Mouse (Mus musculus) myocyte (in vitro differentiated cells): ENCODE measurements at regions not wholly inside any gene's neighbourhood (a gene's known extent, or its start where the extent isn't known, plus 50 kb on each side); places are given as distances from the start of the nearest gene placed in this dataset.

Source experiments
- H3K27me3 ChIP-seq: one replicate; pipeline ENCODE4 v1.6.1; 2011; ENCODE audit not compliant: control insufficient read depth, insufficient read depth, insufficient read length
- H3K36me3 ChIP-seq: one replicate; pipeline ENCODE4 v1.6.1; 2011; ENCODE audit not compliant: control insufficient read depth, insufficient read depth
- H3K4me2 ChIP-seq: one replicate; pipeline ENCODE4 v1.6.1; 2011; ENCODE audit warnings: low read depth, control low read depth
- H3K4me3 ChIP-seq: one replicate; pipeline ENCODE4 v1.5.1; 2011; ENCODE audit warnings: mild to moderate bottlenecking, control low read depth, moderate library complexity
- H3K79me2 ChIP-seq: one replicate; pipeline ENCODE4 v1.6.1; 2011; ENCODE audit not compliant: control insufficient read depth, insufficient read depth
- H3ac ChIP-seq: one replicate; pipeline ENCODE4 v1.6.1; 2011; ENCODE audit not compliant: control insufficient read depth, insufficient read length
- CEBPB ChIP-seq: IDR thresholded peaks from 2 replicates; pipeline ENCODE4 v1.6.1; 2011; ENCODE audit warnings: mild to moderate bottlenecking, moderate library complexity; ENCODE audit not compliant: poor library complexity, insufficient read depth, severe bottlenecking
- E2F4 ChIP-seq: IDR thresholded peaks from one replicate; pipeline ENCODE4 v1.6.1; 2011; ENCODE audit warnings: mild to moderate bottlenecking, control low read depth, moderate library complexity; ENCODE audit not compliant: insufficient read depth
- MAX ChIP-seq: IDR thresholded peaks from one replicate; pipeline ENCODE4 v1.6.1; 2011; ENCODE audit warnings: low read depth, mild to moderate bottlenecking, control low read depth
- MYOD1 ChIP-seq, 3 experiments: IDR thresholded peaks; one replicate each; pipeline ENCODE4 v1.6.1; 2011; ENCODE audit warnings: control low read depth in 2 of 3, low read depth in 2 of 3, mild to moderate bottlenecking in 2 of 3, moderate library complexity in 1 of 3; ENCODE audit not compliant: insufficient read length in 2 of 3, control insufficient read depth in 1 of 3
- MYOG ChIP-seq, 3 experiments: IDR thresholded peaks; one replicate each; pipeline ENCODE4 v1.6.1; 2011; ENCODE audit warnings: control low read depth in 2 of 3, low read depth in 2 of 3, mild to moderate bottlenecking in 2 of 3; ENCODE audit not compliant: insufficient read length in 2 of 3, control insufficient read depth in 1 of 3, insufficient read depth in 1 of 3
- POLR2A ChIP-seq: IDR thresholded peaks from one replicate; pipeline ENCODE4 v1.6.1; 2011; ENCODE audit warnings: low read depth, mild to moderate bottlenecking, control low read depth, moderate library complexity; ENCODE audit not compliant: insufficient read length
- POLR2AphosphoS2 ChIP-seq: IDR thresholded peaks from one replicate; pipeline ENCODE4 v1.6.1; 2011; ENCODE audit warnings: low read depth, control low read depth; ENCODE audit not compliant: insufficient read length
- REST ChIP-seq: IDR thresholded peaks from one replicate; pipeline ENCODE4 v1.6.1; 2011; ENCODE audit warnings: mild to moderate bottlenecking, control low read depth, moderate library complexity; ENCODE audit not compliant: insufficient read depth, insufficient read length
- SRF ChIP-seq: IDR thresholded peaks from one replicate; pipeline ENCODE4 v1.6.1; 2011; ENCODE audit warnings: low read depth; ENCODE audit not compliant: control insufficient read depth, insufficient read length
- TCF12 ChIP-seq: IDR thresholded peaks from one replicate; pipeline ENCODE4 v1.6.1; 2011; ENCODE audit warnings: mild to moderate bottlenecking, control low read depth; ENCODE audit not compliant: poor library complexity, insufficient read depth, severe bottlenecking
- TCF3 ChIP-seq: IDR thresholded peaks from one replicate; pipeline ENCODE4 v1.6.1; 2011; ENCODE audit warnings: low read depth, control low read depth; ENCODE audit not compliant: insufficient read length
- USF1 ChIP-seq: IDR thresholded peaks from one replicate; pipeline ENCODE4 v1.6.1; 2011; ENCODE audit warnings: low read depth, mild to moderate bottlenecking, control low read depth, moderate library complexity

GRCm38 (mm10) chr12:86819568-86819967, 65.0 kb downstream of the Irf2bpl start:
- no peak overlapping the region for H3ac ChIP-seq
- H3K27me3 ChIP-seq, result no peaks in the 10 kb centered on the region
- no peak overlapping the region for H3K4me3 ChIP-seq
- no peaks in the 10 kb centered on the region for H3K36me3 ChIP-seq
- H3K79me2 ChIP-seq, result peaks cover 4% of the 10 kb centered on the region
- no peak for TF ChIP-seq E2F4
- TF ChIP-seq CEBPB, result no peak
- TF ChIP-seq REST, result no peak
- TF ChIP-seq POLR2A, result no peak
- TF ChIP-seq USF1, result no peak
- no peak for TF ChIP-seq MYOG (IDR thresholded peaks at IDR 0.05; ENCODE audit: control insufficient read depth in 1 of 3, insufficient read depth in 1 of 3, insufficient read length in 2 of 3, low read depth in 2 of 3)
- no peak for TF ChIP-seq TCF12
- no peak for TF ChIP-seq MYOD1 (IDR thresholded peaks at IDR 0.05; ENCODE audit: control insufficient read depth in 1 of 3, insufficient read length in 2 of 3, low read depth in 2 of 3)
- no peak for TF ChIP-seq MAX
- no peak for TF ChIP-seq SRF
- no peak for TF ChIP-seq TCF3
- no peak for TF ChIP-seq POLR2AphosphoS2
- no peak overlapping the region for H3K4me2 ChIP-seq

- no peak for TF ChIP-seq MYOD1 (IDR thresholded peaks at IDR 0.05; ENCODE audit: control insufficient read depth in 1 of 3, insufficient read length in 2 of 3, low read depth in 2 of 3)
- TF ChIP-seq POLR2AphosphoS2, result no peak
- TF ChIP-seq POLR2A, result no peak
- peaks cover 4% of the 10 kb centered on the region for H3K79me2 ChIP-seq
- no peak overlapping the region for H3K4me3 ChIP-seq
- H3K27me3 ChIP-seq, result no peaks in the 10 kb centered on the region
- H3K4me2 ChIP-seq, result no peak overlapping the region
- no peaks in the 10 kb centered on the region for H3K36me3 ChIP-seq
- H3ac ChIP-seq, result no peak overlapping the region
Measured at GRCm38 (mm10) chr12:86819163-86819562, 65.4 kb downstream of the Irf2bpl start.

- no peaks in the 10 kb centered on the region for H3K36me3 ChIP-seq
- no peaks in the 10 kb centered on the region for H3K27me3 ChIP-seq
- H3K4me3 ChIP-seq, result no peak overlapping the region
- H3K79me2 ChIP-seq, result peaks cover 4% of the 10 kb centered on the region
- no peak overlapping the region for H3K4me2 ChIP-seq
- no peak overlapping the region for H3ac ChIP-seq
- peak in 2 of 3 experiments; percentile 18 to 19 for TF ChIP-seq MYOG (IDR thresholded peaks at IDR 0.05; ENCODE audit: control insufficient read depth in 1 of 3, insufficient read depth in 1 of 3, insufficient read length in 2 of 3, low read depth in 2 of 3)
- TF ChIP-seq MYOD1 (IDR thresholded peaks at IDR 0.05; ENCODE audit: control insufficient read depth in 1 of 3, insufficient read length in 2 of 3, low read depth in 2 of 3), result peak in 1 of 3 experiments; percentile 19
- no peak for TF ChIP-seq TCF12
- no peak for TF ChIP-seq E2F4
- no peak for TF ChIP-seq TCF3
- no peak for TF ChIP-seq SRF
Measured at GRCm38 (mm10) chr12:86818201-86818600, 66.4 kb downstream of the Irf2bpl start.

- H3K4me3 ChIP-seq, result no peak overlapping the region
- H3K79me2 ChIP-seq, result no peaks in the 10 kb centered on the region
- no peaks in the 10 kb centered on the region for H3K27me3 ChIP-seq
- peak overlapping the region; percentile 35 for H3K4me2 ChIP-seq
- H3K36me3 ChIP-seq, result no peaks in the 10 kb centered on the region
- no peak overlapping the region for H3ac ChIP-seq
- TF ChIP-seq TCF12 (no peak), REST (no peak), E2F4 (no peak), TCF3 (no peak), POLR2AphosphoS2 (no peak), USF1 (no peak), POLR2A (no peak), MAX (no peak), MYOG (IDR thresholded peaks at IDR 0.05; ENCODE audit: control insufficient read depth in 1 of 3, insufficient read depth in 1 of 3, insufficient read length in 2 of 3, low read depth in 2 of 3) (peak in 2 of 3 experiments; percentile 21 to 75)
Measured at GRCm38 (mm10) chr12:86816702-86817610, 67.6 kb downstream of the Irf2bpl start.

- no peaks in the 10 kb centered on the region for H3K36me3 ChIP-seq
- H3K27me3 ChIP-seq, result no peaks in the 10 kb centered on the region
- peak overlapping the region; percentile 35 for H3K4me2 ChIP-seq
Measured at GRCm38 (mm10) chr12:86816171-86816701, 68.4 kb downstream of the Irf2bpl start.

More at GRCm38 (mm10) chr12:86816171-86816701, 68.4 kb downstream of the Irf2bpl start:
- no peak overlapping the region for H3ac ChIP-seq
- no peak overlapping the region for H3K4me3 ChIP-seq
- H3K79me2 ChIP-seq, result no peaks in the 10 kb centered on the region
- no peak for TF ChIP-seq TCF3
- TF ChIP-seq POLR2A, result no peak
- TF ChIP-seq USF1, result no peak
- TF ChIP-seq REST, result no peak
- no peak for TF ChIP-seq CEBPB
- no peak for TF ChIP-seq MAX
- no peak for TF ChIP-seq TCF12
- no peak for TF ChIP-seq E2F4
- TF ChIP-seq SRF, result no peak
- TF ChIP-seq MYOG (IDR thresholded peaks at IDR 0.05; ENCODE audit: control insufficient read depth in 1 of 3, insufficient read depth in 1 of 3, insufficient read length in 2 of 3, low read depth in 2 of 3), result peak; percentile 35 to 79 (median 45)
- TF ChIP-seq POLR2AphosphoS2, result no peak
- peak; percentile 90 to 96 (median 95) for TF ChIP-seq MYOD1 (IDR thresholded peaks at IDR 0.05; ENCODE audit: control insufficient read depth in 1 of 3, insufficient read length in 2 of 3, low read depth in 2 of 3)
